Mouse (Mus musculus): ENCODE measurements around the gene Six5. TPM values are rescaled to one million over a fixed set of nuclear protein-coding genes. Genes with fewer than 3 reads are reported as not detected.

The Six5 gene
- total and polyA plus RNA-seq, 2 experiments from 2014 or later: 1.2 to 8.2 TPM

DNA sequence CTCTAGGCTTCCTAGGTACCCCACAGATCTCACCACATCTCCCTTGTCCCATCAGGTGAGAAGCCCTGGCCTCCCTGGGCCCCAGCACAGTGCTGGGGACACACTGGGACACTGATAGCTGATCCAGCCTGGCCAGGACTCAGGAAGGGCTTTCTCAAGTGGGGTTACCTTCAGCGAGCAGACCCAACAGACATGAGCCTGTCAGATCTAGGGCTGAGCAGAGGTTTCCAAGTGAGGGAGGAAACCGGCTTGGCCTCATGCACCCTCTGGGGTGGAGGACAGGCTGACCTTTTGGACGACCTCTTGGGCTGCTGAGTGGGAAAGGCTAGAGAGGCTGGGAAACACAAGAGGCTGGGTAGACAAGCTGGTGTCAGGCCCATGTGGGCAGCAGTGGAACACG lies 43.2 kb upstream of the Six5 start:
- WGBS: 69% methylated on average over 4 of the region's 4 CpGs
- H3K4me3 ChIP-seq (ENCODE audit: low read depth, low read length): no peak overlapping the region
- no peak for ATAC-seq (ENCODE audit: low FRiP score)

DNA sequence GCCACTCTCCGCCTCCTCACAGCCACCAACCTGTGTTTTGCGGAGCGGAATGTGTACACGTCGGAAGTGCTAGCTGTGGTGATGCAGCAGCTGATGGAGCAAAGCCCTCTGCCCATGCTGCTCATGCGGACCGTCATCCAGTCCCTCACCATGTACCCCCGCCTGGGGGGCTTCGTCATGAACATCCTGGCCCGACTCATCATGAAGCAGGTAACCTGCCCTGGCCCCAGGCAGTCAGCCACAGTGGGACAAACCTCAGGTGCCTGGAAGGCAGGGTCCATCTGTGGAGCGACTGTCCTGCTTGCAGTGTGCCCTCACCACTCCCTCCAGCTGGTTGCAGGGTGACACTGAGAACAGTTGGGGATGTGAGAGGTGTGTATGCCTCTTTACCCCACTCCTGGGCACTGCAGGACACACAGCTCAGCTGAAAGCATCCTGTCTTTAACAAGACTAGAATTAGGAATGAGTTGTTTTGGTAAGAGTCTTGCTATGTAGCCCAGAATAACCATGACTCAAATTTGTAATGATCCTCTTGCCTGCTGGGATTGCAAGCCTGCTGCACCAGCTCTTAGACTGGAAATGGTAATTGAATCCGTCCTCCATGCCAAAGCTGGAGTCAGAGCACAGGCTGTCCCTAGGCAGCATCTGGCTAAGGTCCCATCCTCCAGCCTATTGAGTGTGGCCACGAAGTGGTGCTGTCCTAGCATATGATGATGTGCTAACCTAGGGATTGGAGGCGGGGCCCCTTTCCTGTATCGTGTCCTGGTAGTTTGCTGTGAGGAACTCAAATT lies 41.9 kb upstream of the Six5 start:
- Histone ChIP-seq H3K27me3 (ENCODE audit: insufficient read depth, low read length) (no peaks in the 10 kb centered on the region), H3K27ac (ENCODE audit: low read depth, low read length) (no peak overlapping the region), H3K36me3 (ENCODE audit: insufficient read depth, low read length) (peaks cover 40% of the 10 kb centered on the region), H3K4me3 (ENCODE audit: low read depth, low read length) (no peak overlapping the region), H3K9ac (replicated peaks; ENCODE audit: low read length, poor library complexity, severe bottlenecking) (no peak overlapping the region), H3K4me2 (ENCODE audit: low read depth, low read length, poor library complexity, severe bottlenecking) (no peak overlapping the region), H3K4me1 (ENCODE audit: insufficient read depth, low read length) (no peaks in the 10 kb centered on the region), H3K9me3 (ENCODE audit: low read length) (no peaks in the 10 kb centered on the region)
- ATAC-seq (ENCODE audit: low FRiP score) (no peak), DNase-seq (ENCODE audit: low spot score) (no peak)
- WGBS: 89% methylated on average over 15 of the region's 15 CpGs
- TF ChIP-seq CTCF (IDR thresholded peaks at IDR 0.05): no peak

More for the DNA sequence above, 43.2 kb upstream of the Six5 start:
- no peaks in the 10 kb centered on the region for H3K27me3 ChIP-seq (ENCODE audit: insufficient read depth, low read length)
- no peak overlapping the region for H3K9ac ChIP-seq (replicated peaks; ENCODE audit: low read length, poor library complexity, severe bottlenecking)
- no peaks in the 10 kb centered on the region for H3K9me3 ChIP-seq (ENCODE audit: low read length)
- no peaks in the 10 kb centered on the region for H3K4me1 ChIP-seq (ENCODE audit: insufficient read depth, low read length)
- no peak overlapping the region for H3K27ac ChIP-seq (ENCODE audit: low read depth, low read length)
- no peak overlapping the region for H3K4me2 ChIP-seq (ENCODE audit: low read depth, low read length, poor library complexity, severe bottlenecking)
- H3K36me3 ChIP-seq (ENCODE audit: insufficient read depth, low read length): peaks cover 54% of the 10 kb centered on the region
- no peak for TF ChIP-seq CTCF (IDR thresholded peaks at IDR 0.05)
- DNase-seq (ENCODE audit: low spot score): no peak

DNA sequence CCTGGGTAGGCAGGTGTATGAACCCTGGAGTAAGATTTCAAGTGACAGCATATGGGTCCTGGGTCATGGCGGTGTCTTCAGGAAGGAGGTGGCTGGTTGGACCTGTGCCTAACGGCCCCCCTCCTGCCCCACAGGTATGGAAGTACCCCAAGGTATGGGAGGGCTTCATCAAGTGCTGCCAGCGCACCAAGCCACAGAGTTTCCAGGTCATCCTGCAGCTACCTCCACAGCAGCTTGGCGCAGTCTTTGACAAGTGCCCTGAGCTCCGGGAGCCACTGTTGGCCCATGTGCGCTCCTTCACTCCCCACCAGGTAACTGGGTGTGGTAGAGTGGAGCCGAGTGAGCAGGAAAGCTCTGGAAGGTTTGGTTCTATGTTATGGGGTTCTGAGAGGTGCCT lies 41.3 kb upstream of the Six5 start:
- no peak for DNase-seq (ENCODE audit: low spot score)
- no peak for TF ChIP-seq CTCF (IDR thresholded peaks at IDR 0.05)
- 95% methylated on average over 7 of the region's 7 CpGs for WGBS

DNA sequence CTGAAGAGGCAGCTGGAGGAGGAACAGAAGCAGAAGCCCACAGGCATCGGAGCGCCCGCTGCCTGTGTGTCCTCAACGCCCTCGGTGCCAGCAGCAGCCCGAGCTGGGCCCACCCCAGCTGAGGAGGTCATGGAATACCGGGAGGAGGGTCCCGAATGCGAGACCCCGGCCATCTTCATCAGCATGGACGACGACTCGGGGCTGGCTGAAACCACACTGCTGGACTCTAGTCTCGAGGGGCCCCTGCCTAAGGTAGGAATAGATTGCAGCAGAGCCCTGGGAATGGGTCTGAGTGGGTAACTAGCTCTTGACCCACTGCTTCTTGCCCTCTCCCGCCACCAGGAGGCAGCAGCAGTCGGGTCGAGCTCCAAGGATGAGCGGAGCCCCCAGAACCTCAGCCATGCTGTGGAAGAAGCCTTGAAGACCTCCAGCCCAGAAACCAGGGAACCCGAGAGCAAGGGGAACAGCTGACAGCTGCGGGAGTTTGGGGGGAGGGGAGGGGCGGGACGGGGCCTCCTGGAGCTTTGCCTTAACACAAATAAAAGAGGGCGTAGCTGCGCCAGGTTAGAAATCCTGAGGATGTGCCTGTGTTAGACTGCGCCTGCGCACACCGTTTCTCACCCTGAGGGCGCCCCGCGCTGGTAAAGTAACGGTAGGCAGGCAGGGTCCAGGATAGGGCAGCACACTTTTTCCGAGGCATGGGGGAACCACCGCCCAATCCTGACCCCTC lies 40.2 kb upstream of the Six5 start, which contains the start of gene Rsph6a:
TSS of gene Rsph6a (plus strand) at position 644 of the 730 bp plus-strand sequence.
- Histone ChIP-seq H3K27ac (ENCODE audit: low read depth, low read length) (no peak within 1 kb of the TSS), H3K9me3 (ENCODE audit: low read length) (no peaks in the 10 kb centered on the region), H3K9ac (replicated peaks; ENCODE audit: low read length, poor library complexity, severe bottlenecking) (peak within 1 kb of the TSS; percentile 44; the same call in 1 of the 2 replicates), H3K4me3 (ENCODE audit: low read depth, low read length) (peak within 1 kb of the TSS; percentile 24; the same call in 1 of the 2 replicates), H3K4me1 (ENCODE audit: insufficient read depth, low read length) (no peaks in the 10 kb centered on the region), H3K4me2 (ENCODE audit: low read depth, low read length, poor library complexity, severe bottlenecking) (peak within 1 kb of the TSS; percentile 42), H3K27me3 (ENCODE audit: insufficient read depth, low read length) (no peaks in the 10 kb centered on the region), H3K36me3 (ENCODE audit: insufficient read depth, low read length) (peaks cover 23% of the 10 kb centered on the region)
- WGBS: 25% methylated on average over 33 of the region's 33 CpGs
- ATAC-seq (ENCODE audit: low FRiP score) (peak; percentile 82), DNase-seq (ENCODE audit: low spot score) (peak; percentile 73)
- peak; percentile 80 for TF ChIP-seq CTCF (IDR thresholded peaks at IDR 0.05)

More for the DNA sequence above, 41.3 kb upstream of the Six5 start:
- no peak overlapping the region for H3K4me3 ChIP-seq (ENCODE audit: low read depth, low read length)
- H3K9me3 ChIP-seq (ENCODE audit: low read length): no peaks in the 10 kb centered on the region
- H3K9ac ChIP-seq (replicated peaks; ENCODE audit: low read length, poor library complexity, severe bottlenecking): no peak overlapping the region
- H3K27me3 ChIP-seq (ENCODE audit: insufficient read depth, low read length): no peaks in the 10 kb centered on the region
- H3K36me3 ChIP-seq (ENCODE audit: insufficient read depth, low read length): peaks cover 34% of the 10 kb centered on the region
- H3K27ac ChIP-seq (ENCODE audit: low read depth, low read length): no peak overlapping the region
- no peaks in the 10 kb centered on the region for H3K4me1 ChIP-seq (ENCODE audit: insufficient read depth, low read length)
- no peak overlapping the region for H3K4me2 ChIP-seq (ENCODE audit: low read depth, low read length, poor library complexity, severe bottlenecking)
- no peak for ATAC-seq (ENCODE audit: low FRiP score)

GRCm38 (mm10) chr7:19054777-19055076 lies 39.7 kb upstream of the Six5 start:
- WGBS: 68% methylated on average over 9 of the region's 9 CpGs

DNA sequence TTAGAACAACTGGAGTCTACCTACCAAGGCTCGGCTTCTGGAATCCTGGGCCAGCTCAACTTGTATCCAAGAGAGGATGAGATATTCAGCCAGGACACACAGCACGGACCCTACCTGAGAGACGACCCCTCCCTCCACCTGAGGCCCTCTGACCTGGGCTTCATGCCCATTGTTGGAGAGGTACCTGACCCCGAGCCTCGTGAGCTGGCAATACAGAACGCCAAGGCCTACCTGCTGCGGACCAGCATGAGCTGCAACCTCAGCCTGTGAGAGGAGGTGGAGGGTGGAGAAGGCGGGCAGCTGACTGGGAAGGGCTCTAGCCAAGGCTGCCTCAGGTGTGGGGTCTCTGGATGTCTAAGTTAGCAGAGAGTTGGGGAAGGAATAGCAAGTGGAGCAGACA lies 39.3 kb upstream of the Six5 start:
- no peaks in the 10 kb centered on the region for H3K4me1 ChIP-seq (ENCODE audit: insufficient read depth, low read length)

More at GRCm38 (mm10) chr7:19054777-19055076, 39.7 kb upstream of the Six5 start:
- H3K36me3 ChIP-seq (ENCODE audit: insufficient read depth, low read length): peaks cover 18% of the 10 kb centered on the region
- DNase-seq (ENCODE audit: low spot score) (no peak), ATAC-seq (ENCODE audit: low FRiP score) (no peak; the same call in 1 of the 2 replicates)
- no peak for TF ChIP-seq CTCF (IDR thresholded peaks at IDR 0.05)
- no peaks in the 10 kb centered on the region for H3K9me3 ChIP-seq (ENCODE audit: low read length)
- H3K27ac ChIP-seq (ENCODE audit: low read depth, low read length): no peak overlapping the region
- H3K4me2 ChIP-seq (ENCODE audit: low read depth, low read length, poor library complexity, severe bottlenecking): peak overlapping the region; percentile 42
- H3K4me1 ChIP-seq (ENCODE audit: insufficient read depth, low read length): no peaks in the 10 kb centered on the region
- H3K9ac ChIP-seq (replicated peaks; ENCODE audit: low read length, poor library complexity, severe bottlenecking): peak overlapping the region; percentile 44; the same call in 1 of the 2 replicates
- H3K27me3 ChIP-seq (ENCODE audit: insufficient read depth, low read length): no peaks in the 10 kb centered on the region
- peak overlapping the region; percentile 24; the same call in 1 of the 2 replicates for H3K4me3 ChIP-seq (ENCODE audit: low read depth, low read length)

More for the DNA sequence above, 39.3 kb upstream of the Six5 start:
- ATAC-seq (ENCODE audit: low FRiP score) (no peak), DNase-seq (ENCODE audit: low spot score) (no peak)
- TF ChIP-seq CTCF (IDR thresholded peaks at IDR 0.05): no peak
- H3K4me2 ChIP-seq (ENCODE audit: low read depth, low read length, poor library complexity, severe bottlenecking): peak overlapping the region; percentile 42
- WGBS: 95% methylated on average over 8 of the region's 8 CpGs
- no peaks in the 10 kb centered on the region for H3K9me3 ChIP-seq (ENCODE audit: low read length)
- H3K27me3 ChIP-seq (ENCODE audit: insufficient read depth, low read length): no peaks in the 10 kb centered on the region
- no peak overlapping the region for H3K4me3 ChIP-seq (ENCODE audit: low read depth, low read length)
- peak overlapping the region; percentile 44; the same call in 1 of the 2 replicates for H3K9ac ChIP-seq (replicated peaks; ENCODE audit: low read length, poor library complexity, severe bottlenecking)
- no peak overlapping the region for H3K27ac ChIP-seq (ENCODE audit: low read depth, low read length)
- H3K36me3 ChIP-seq (ENCODE audit: insufficient read depth, low read length): peaks cover 14% of the 10 kb centered on the region
